Mouse (Mus musculus) forebrain, embryonic 13.5 days (tissue): ENCODE measurements around the gene Tmem199. TPM values are rescaled to one million over a fixed set of nuclear protein-coding genes. Genes with fewer than 3 reads are reported as not detected.
A peak's percentile ranks its signal among the peaks of the same experiment; 100 is the strongest.

Experiments used
- ATAC-seq: fragments of 200-750 bp; cut with Nextera tagmentation; 2 replicates; pipeline ENCODE4 v1.8.0; 2017
- H3K27ac ChIP-seq: fragments of 300-500 bp; sonication (generic); 2 replicates; pipeline ENCODE4 v1.5.1; 2015; ENCODE audit warnings: inconsistent platforms, mild to moderate bottlenecking, moderate library complexity
- H3K27me3 ChIP-seq: fragments of 300-500 bp; sonication (generic); 2 replicates; pipeline ENCODE4 v1.6.1; 2015; ENCODE audit warnings: mild to moderate bottlenecking, inconsistent platforms
- H3K36me3 ChIP-seq: fragments of 300-500 bp; sonication (generic); 2 replicates; pipeline ENCODE4 v1.6.1; 2015; ENCODE audit warnings: mild to moderate bottlenecking, inconsistent platforms; ENCODE audit not compliant: poor library complexity, severe bottlenecking
- H3K4me1 ChIP-seq: fragments of 300-500 bp; sonication (generic); 2 replicates; pipeline ENCODE4 v1.6.1; 2015; ENCODE audit warnings: inconsistent platforms
- H3K4me2 ChIP-seq: fragments of 300-500 bp; sonication (generic); 2 replicates; pipeline ENCODE4 v1.6.1; 2015; ENCODE audit warnings: inconsistent platforms, mild to moderate bottlenecking, moderate library complexity
- H3K4me3 ChIP-seq: fragments of 300-500 bp; sonication (generic); 2 replicates; pipeline ENCODE4 v1.5.1; 2015; ENCODE audit warnings: mild to moderate bottlenecking, inconsistent platforms
- H3K9ac ChIP-seq: fragments of 300-500 bp; sonication (generic); 2 replicates; pipeline ENCODE4 v1.6.1; 2015; ENCODE audit warnings: mild to moderate bottlenecking, inconsistent platforms
- H3K9me3 ChIP-seq: fragments of 300-500 bp; sonication (generic); replicated peaks from 2 replicates; pipeline ENCODE4 v1.6.1; 2016; ENCODE audit warnings: inconsistent platforms
- WGBS: fragments of 180-500 bp; shearing (Covaris S2); methylation state at CpG from one replicate; pipeline ENCODE4 v1.1.7; 2015; 5-methylcytosine and 5-hydroxymethylcytosine counted together
- polyA plus RNA-seq: library from polyadenylated mRNA; unstranded; fragments of >200 nt; fragmentation: Nextera tagmentation; extraction: Ambion mirVana; gene quantifications from 2 replicates; pipeline ENCODE4 v1.2.1, GENCODE M21; 2015

Gene Tmem199
- polyA plus RNA-seq, 1 experiment from 2014 or later = 86.6 TPM

GRCm38 (mm10) chr11:78499543-78499942 is 12.4 kb downstream of the Tmem199 start:
- peaks cover 21% of the 10 kb centered on the region for H3K4me1 ChIP-seq
- ATAC-seq = no peak
- H3K9ac ChIP-seq = no peak overlapping the region
- H3K36me3 ChIP-seq = no peaks in the 10 kb centered on the region
- peaks cover 30% of the 10 kb centered on the region for H3K27me3 ChIP-seq
- no peak overlapping the region for H3K27ac ChIP-seq
- no peak overlapping the region for H3K4me2 ChIP-seq
- WGBS = 48% methylated on average over 16 of the region's 16 CpGs
- H3K4me3 ChIP-seq = no peak overlapping the region; the same call in 1 of the 2 replicates
- H3K9me3 ChIP-seq = no peaks in the 10 kb centered on the region

GRCm38 (mm10) chr11:78499004-78499403 is 13.0 kb downstream of the Tmem199 start, which contains the start of gene Vtn:
Gene Vtn (plus strand): TSS chr11:78499091.
- H3K27ac ChIP-seq = peak within 1 kb of the TSS; percentile 88
- peaks cover 32% of the 10 kb centered on the region for H3K27me3 ChIP-seq
- WGBS = 63% methylated on average over 7 of the region's 7 CpGs
- no peaks in the 10 kb centered on the region for H3K36me3 ChIP-seq
- ATAC-seq = no peak
- no peaks in the 10 kb centered on the region for H3K9me3 ChIP-seq
- H3K9ac ChIP-seq = peak within 1 kb of the TSS; percentile 96
- H3K4me1 ChIP-seq = peaks cover 21% of the 10 kb centered on the region
- H3K4me3 ChIP-seq = peak within 1 kb of the TSS; percentile 91
- peak within 1 kb of the TSS; percentile 91 for H3K4me2 ChIP-seq

- peak; percentile 98 for ATAC-seq
- Histone ChIP-seq H3K4me3 (peak within 1 kb of the TSS; percentile 91), H3K36me3 (no peaks in the 10 kb centered on the region), H3K4me2 (peak within 1 kb of the TSS; percentile 91), H3K9ac (peak within 1 kb of the TSS; percentile 96), H3K27me3 (peaks cover 32% of the 10 kb centered on the region), H3K27ac (peak within 1 kb of the TSS; percentile 88), H3K4me1 (peaks cover 21% of the 10 kb centered on the region), H3K9me3 (no peaks in the 10 kb centered on the region)
- 2% methylated on average over 35 of the region's 36 CpGs for WGBS
Observed at GRCm38 (mm10) chr11:78497544-78498522, 14.1 kb downstream of the Tmem199 start, which contains the start of gene Sarm1. Gene Sarm1 (minus strand): TSS chr11:78497754.

GRCm38 (mm10) chr11:78497071-78497541 is 14.9 kb downstream of the Tmem199 start:
- Histone ChIP-seq H3K36me3 (no peaks in the 10 kb centered on the region), H3K4me3 (peak overlapping the region; percentile 91), H3K27ac (peak overlapping the region; percentile 88), H3K9me3 (no peaks in the 10 kb centered on the region), H3K9ac (peak overlapping the region; percentile 96), H3K4me1 (peaks cover 21% of the 10 kb centered on the region), H3K4me2 (peak overlapping the region; percentile 91), H3K27me3 (peaks cover 32% of the 10 kb centered on the region)
- WGBS = 0% methylated on average over 42 of the region's 44 CpGs
- peak; percentile 67 for ATAC-seq

GRCm38 (mm10) chr11:78495904-78496303 is 16.1 kb downstream of the Tmem199 start:
- H3K4me3 ChIP-seq = peak overlapping the region; percentile 91
- peaks cover 40% of the 10 kb centered on the region for H3K27me3 ChIP-seq
- peaks cover 27% of the 10 kb centered on the region for H3K4me1 ChIP-seq
- H3K9ac ChIP-seq = peak overlapping the region; percentile 96
- H3K9me3 ChIP-seq = no peaks in the 10 kb centered on the region
- 7% methylated on average over 6 of the region's 6 CpGs for WGBS
- no peak for ATAC-seq
- no peak overlapping the region for H3K27ac ChIP-seq
- H3K36me3 ChIP-seq = no peaks in the 10 kb centered on the region
- H3K4me2 ChIP-seq = peak overlapping the region; percentile 91

GRCm38 (mm10) chr11:78490781-78491241 is 21.2 kb downstream of the Tmem199 start:
- Histone ChIP-seq H3K27me3 (peaks cover 50% of the 10 kb centered on the region), H3K4me1 (peaks cover 22% of the 10 kb centered on the region), H3K4me2 (peak overlapping the region; percentile 54), H3K4me3 (peak overlapping the region; percentile 32), H3K27ac (peak overlapping the region; percentile 48; the same call in 1 of the 2 replicates), H3K9me3 (no peaks in the 10 kb centered on the region), H3K9ac (peak overlapping the region; percentile 54; the same call in 1 of the 2 replicates), H3K36me3 (peaks cover 20% of the 10 kb centered on the region)
- 6% methylated on average over 48 of the region's 48 CpGs for whole genome bisulfite sequencing
- ATAC-seq = peak; percentile 82

- peaks cover 41% of the 10 kb centered on the region for H3K36me3 ChIP-seq
- H3K9me3 ChIP-seq = no peaks in the 10 kb centered on the region
- no peak overlapping the region for H3K27ac ChIP-seq
- 4% methylated on average over 8 of the region's 8 CpGs for WGBS
- H3K4me1 ChIP-seq = peaks cover 19% of the 10 kb centered on the region
- H3K4me3 ChIP-seq = no peak overlapping the region
- no peak overlapping the region for H3K4me2 ChIP-seq
- H3K27me3 ChIP-seq = peaks cover 41% of the 10 kb centered on the region
- H3K9ac ChIP-seq = 0 out of 2 replicates have a peak overlapping the region, but pooled peaks have one; percentile 16
- peak; percentile 38; the same call in 1 of the 2 replicates for ATAC-seq
Observed at GRCm38 (mm10) chr11:78488168-78488567, 23.8 kb downstream of the Tmem199 start.

GRCm38 (mm10) chr11:78483639-78484038 is 28.3 kb downstream of the Tmem199 start:
- Histone ChIP-seq H3K27ac (no peak overlapping the region), H3K4me3 (no peak overlapping the region), H3K9ac (no peak overlapping the region), H3K36me3 (peaks cover 84% of the 10 kb centered on the region), H3K4me2 (no peak overlapping the region), H3K9me3 (no peaks in the 10 kb centered on the region), H3K4me1 (peaks cover 4% of the 10 kb centered on the region), H3K27me3 (peaks cover 11% of the 10 kb centered on the region)
- no peak for ATAC-seq
- 67% methylated on average over 7 of the region's 7 CpGs for WGBS

- Histone ChIP-seq H3K4me2 (no peak overlapping the region), H3K9me3 (no peaks in the 10 kb centered on the region), H3K27ac (no peak overlapping the region), H3K27me3 (no peaks in the 10 kb centered on the region), H3K9ac (no peak overlapping the region), H3K4me1 (no peaks in the 10 kb centered on the region), H3K36me3 (peaks cover 53% of the 10 kb centered on the region), H3K4me3 (no peak overlapping the region)
- ATAC-seq = no peak
- WGBS = 85% methylated on average over 3 of the region's 3 CpGs
Observed at GRCm38 (mm10) chr11:78475289-78475688, 36.7 kb downstream of the Tmem199 start.

- no peak overlapping the region for H3K4me3 ChIP-seq
- no peak overlapping the region for H3K27ac ChIP-seq
- 92% methylated on average over 10 of the region's 10 CpGs for WGBS
- H3K27me3 ChIP-seq = no peaks in the 10 kb centered on the region
- H3K4me1 ChIP-seq = peaks cover 5% of the 10 kb centered on the region
- no peaks in the 10 kb centered on the region for H3K9me3 ChIP-seq
- no peak overlapping the region for H3K9ac ChIP-seq
- no peak overlapping the region for H3K4me2 ChIP-seq
- H3K36me3 ChIP-seq = peaks cover 39% of the 10 kb centered on the region
- ATAC-seq = no peak
Observed at GRCm38 (mm10) chr11:78471326-78472103, 40.5 kb downstream of the Tmem199 start.

- 75% methylated on average over 3 of the region's 3 CpGs for WGBS
Observed at GRCm38 (mm10) chr11:78467932-78468331, 44.0 kb downstream of the Tmem199 start.

More at GRCm38 (mm10) chr11:78467932-78468331, 44.0 kb downstream of the Tmem199 start:
- no peak overlapping the region for H3K27ac ChIP-seq
- no peak overlapping the region for H3K9ac ChIP-seq
- ATAC-seq = no peak
- H3K27me3 ChIP-seq = no peaks in the 10 kb centered on the region
- H3K9me3 ChIP-seq = no peaks in the 10 kb centered on the region
- H3K4me1 ChIP-seq = peaks cover 16% of the 10 kb centered on the region
- peaks cover 19% of the 10 kb centered on the region for H3K36me3 ChIP-seq
- no peak overlapping the region for H3K4me3 ChIP-seq
- no peak overlapping the region for H3K4me2 ChIP-seq
